Mouse (Mus musculus): ENCODE data around the gene Ltv1. TPM values are rescaled to one million over a fixed set of nuclear protein-coding genes. Genes with fewer than 3 reads are reported as not detected.
A peak's percentile ranks its signal among the peaks of the same experiment; 100 is the strongest.

The Ltv1 gene
- polyA plus RNA-seq, 1 experiment from 2014 or later: 60.6 TPM

- no peak overlapping the region for H3K4me2 ChIP-seq
- no peak overlapping the region for H3K9ac ChIP-seq
- no peaks in the 10 kb centered on the region for H3K27me3 ChIP-seq
- no peak overlapping the region for H3K4me3 ChIP-seq (replicated peaks)
- H3K9me3 ChIP-seq: no peaks in the 10 kb centered on the region
- H3K27ac ChIP-seq: no peak overlapping the region
- ATAC-seq (ENCODE audit: low FRiP score): no peak
- H3K36me3 ChIP-seq (replicated peaks): peaks cover 80% of the 10 kb centered on the region
- H3K4me1 ChIP-seq: no peaks in the 10 kb centered on the region
- WGBS: 97% methylated on average over 3 of the region's 3 CpGs
Observed at GRCm38 (mm10) chr10:13186754-13187153, 6.2 kb downstream of the Ltv1 start.

- Histone ChIP-seq H3K27ac (no peak overlapping the region), H3K9ac (no peak overlapping the region), H3K4me2 (no peak overlapping the region), H3K4me3 (replicated peaks) (no peak overlapping the region), H3K4me1 (no peaks in the 10 kb centered on the region), H3K27me3 (no peaks in the 10 kb centered on the region), H3K9me3 (no peaks in the 10 kb centered on the region), H3K36me3 (replicated peaks) (peaks cover 85% of the 10 kb centered on the region)
- 96% methylated on average over 4 of the region's 4 CpGs for WGBS
- no peak for ATAC-seq (ENCODE audit: low FRiP score)
Observed at GRCm38 (mm10) chr10:13184170-13184766, 8.7 kb downstream of the Ltv1 start.

DNA sequence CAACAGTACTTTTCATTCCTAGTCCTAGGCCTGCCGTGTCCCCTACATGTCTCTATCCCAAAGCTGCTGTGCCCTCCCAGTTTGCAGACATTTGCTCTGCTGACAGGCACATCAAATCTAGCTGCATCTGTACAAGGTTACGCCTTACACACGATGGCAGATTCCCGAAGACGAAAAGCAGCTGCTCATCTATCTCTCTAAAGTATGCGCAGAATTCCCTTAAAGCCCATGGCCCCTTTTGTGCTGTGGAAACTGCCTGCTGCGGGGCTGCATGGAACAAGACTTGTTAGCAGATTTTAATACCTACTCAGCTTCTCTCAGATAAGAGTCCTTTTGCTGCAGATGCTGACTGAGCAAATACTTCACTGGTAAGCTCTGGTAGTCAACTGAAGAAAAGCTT lies 12.8 kb downstream of the Ltv1 start:
- no peak overlapping the region for H3K27ac ChIP-seq
- H3K4me3 ChIP-seq (replicated peaks): no peak overlapping the region
- no peak overlapping the region for H3K4me2 ChIP-seq
- H3K27me3 ChIP-seq: no peaks in the 10 kb centered on the region
- no peaks in the 10 kb centered on the region for H3K4me1 ChIP-seq
- WGBS: 96% methylated on average over 7 of the region's 7 CpGs
- no peaks in the 10 kb centered on the region for H3K9me3 ChIP-seq
- peaks cover 80% of the 10 kb centered on the region for H3K36me3 ChIP-seq (replicated peaks)
- ATAC-seq (ENCODE audit: low FRiP score): no peak
- H3K9ac ChIP-seq: no peak overlapping the region

DNA sequence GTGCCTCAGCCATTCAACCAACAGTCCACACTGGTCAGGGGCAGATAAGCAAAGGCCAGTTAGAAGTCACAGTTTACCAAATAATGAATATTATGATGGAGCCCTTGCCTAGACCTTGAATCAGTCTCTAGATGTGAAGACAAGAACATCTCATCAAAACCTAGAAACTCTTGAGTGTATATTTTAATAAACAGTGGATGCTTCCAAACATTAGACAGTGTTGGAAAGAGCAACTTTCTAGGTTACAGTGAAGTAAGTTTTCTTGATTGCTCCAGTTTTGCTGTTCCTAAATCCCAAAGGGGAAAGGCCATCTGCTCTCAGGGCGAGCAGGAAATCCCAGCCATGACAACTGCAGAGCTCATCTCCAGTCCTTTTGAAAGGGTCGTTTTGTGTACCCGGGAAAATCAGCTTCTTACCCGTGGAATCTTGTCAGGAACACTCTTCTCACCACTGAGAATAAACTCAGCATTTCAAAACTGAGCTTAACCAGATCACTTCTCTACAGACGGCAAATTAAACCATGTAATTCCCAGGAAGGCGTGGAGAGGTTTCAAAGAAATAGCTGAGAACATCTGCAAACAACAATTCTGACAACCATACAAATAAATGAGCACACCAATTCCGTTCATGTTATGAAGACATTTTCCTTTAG lies 14.9 kb downstream of the Ltv1 start, which contains the start of gene Zc2hc1b:
Zc2hc1b (minus strand) TSS at position 51 of the 652 bp plus-strand sequence.
- Histone ChIP-seq H3K27ac (no peak within 1 kb of the TSS), H3K9me3 (no peaks in the 10 kb centered on the region), H3K36me3 (replicated peaks) (peaks cover 68% of the 10 kb centered on the region), H3K4me2 (no peak within 1 kb of the TSS), H3K4me1 (no peaks in the 10 kb centered on the region), H3K27me3 (no peaks in the 10 kb centered on the region), H3K9ac (no peak within 1 kb of the TSS), H3K4me3 (replicated peaks) (no peak within 1 kb of the TSS)
- no peak for ATAC-seq (ENCODE audit: low FRiP score)
- 87% methylated on average over 7 of the region's 7 CpGs for WGBS

DNA sequence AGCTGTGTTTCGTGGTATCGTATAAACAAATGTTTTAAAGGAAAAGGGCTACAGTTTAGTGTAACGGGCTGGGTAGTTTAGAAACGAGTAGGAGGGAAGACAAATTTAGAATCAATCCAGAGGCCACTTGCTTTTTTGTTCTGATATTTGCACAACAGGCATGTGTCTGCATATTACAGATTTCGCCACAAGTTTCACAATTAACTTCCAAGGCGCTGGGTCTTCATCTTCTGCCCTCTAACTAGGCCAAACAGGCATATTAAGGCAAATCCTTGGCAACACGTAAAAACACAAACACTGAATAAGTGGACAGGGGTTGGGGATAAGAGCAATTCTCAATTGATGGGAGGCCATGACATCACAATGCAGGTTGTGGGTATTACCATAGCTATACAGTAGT lies 17.1 kb downstream of the Ltv1 start:
- Histone ChIP-seq H3K27ac (no peak overlapping the region), H3K27me3 (no peaks in the 10 kb centered on the region), H3K36me3 (replicated peaks) (peaks cover 48% of the 10 kb centered on the region), H3K4me1 (peaks cover 18% of the 10 kb centered on the region), H3K9me3 (no peaks in the 10 kb centered on the region), H3K4me3 (replicated peaks) (no peak overlapping the region), H3K9ac (no peak overlapping the region), H3K4me2 (no peak overlapping the region)
- WGBS: 91% methylated on average over 7 of the region's 7 CpGs
- ATAC-seq (ENCODE audit: low FRiP score): no peak

GRCm38 (mm10) chr10:13172798-13173221 lies 20.2 kb downstream of the Ltv1 start:
- Histone ChIP-seq H3K36me3 (replicated peaks) (peaks cover 18% of the 10 kb centered on the region), H3K9me3 (no peaks in the 10 kb centered on the region), H3K9ac (no peak overlapping the region), H3K4me3 (replicated peaks) (no peak overlapping the region), H3K4me1 (peaks cover 26% of the 10 kb centered on the region), H3K27me3 (no peaks in the 10 kb centered on the region), H3K4me2 (no peak overlapping the region), H3K27ac (no peak overlapping the region)
- ATAC-seq (ENCODE audit: low FRiP score): peak; percentile 69; the same call in 1 of the 2 replicates
- 69% methylated on average over 10 of the region's 10 CpGs for WGBS

- H3K36me3 ChIP-seq (replicated peaks): peaks cover 6% of the 10 kb centered on the region
- 68% methylated on average over 2 of the region's 2 CpGs for WGBS
- no peak overlapping the region for H3K4me3 ChIP-seq (replicated peaks)
- H3K9me3 ChIP-seq: no peaks in the 10 kb centered on the region
- no peak overlapping the region for H3K9ac ChIP-seq
- no peak overlapping the region for H3K4me2 ChIP-seq
- H3K4me1 ChIP-seq: peaks cover 26% of the 10 kb centered on the region
- H3K27ac ChIP-seq: 0 out of 2 replicates have a peak overlapping the region, but pooled peaks have one; percentile 46
- no peaks in the 10 kb centered on the region for H3K27me3 ChIP-seq
- ATAC-seq (ENCODE audit: low FRiP score): no peak
Observed at GRCm38 (mm10) chr10:13171461-13171860, 21.5 kb downstream of the Ltv1 start.

DNA sequence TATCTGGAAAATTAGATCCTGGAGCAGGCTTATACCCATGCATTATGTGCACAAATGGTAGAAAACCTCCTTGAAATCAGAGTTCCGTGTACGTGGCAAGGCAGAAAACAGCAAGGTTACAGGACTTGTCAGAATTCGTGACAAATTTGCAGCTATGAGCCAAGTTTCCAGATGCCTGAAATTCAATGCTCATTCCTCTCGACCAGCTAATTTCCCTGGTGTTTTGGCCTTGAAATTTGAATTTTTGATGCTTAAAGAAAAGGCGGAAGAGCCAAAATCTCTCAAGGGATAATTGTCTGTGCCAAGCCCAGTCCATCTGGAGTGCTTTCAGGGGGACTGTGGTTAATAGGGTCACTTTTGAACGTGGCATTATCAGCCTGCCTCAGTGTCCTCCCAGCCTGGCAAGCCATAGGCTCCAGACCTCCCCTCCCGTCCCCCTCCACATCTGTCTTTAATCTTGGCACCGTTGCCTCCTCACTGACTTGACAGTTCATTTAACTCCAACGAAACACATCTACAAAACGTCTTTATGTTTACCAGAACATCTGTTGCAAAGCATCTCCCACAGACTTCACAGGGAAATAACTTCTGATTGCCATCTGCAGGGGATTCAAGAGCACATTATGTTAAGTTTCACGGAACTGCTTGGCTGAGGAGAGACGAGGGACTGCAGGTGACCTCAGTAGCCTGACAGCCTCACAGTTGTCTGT lies 22.1 kb downstream of the Ltv1 start:
- no peak; the same call in 1 of the 2 replicates for ATAC-seq (ENCODE audit: low FRiP score)
- peaks cover 26% of the 10 kb centered on the region for H3K4me1 ChIP-seq
- WGBS: 62% methylated on average over 12 of the region's 12 CpGs
- no peaks in the 10 kb centered on the region for H3K9me3 ChIP-seq
- no peak overlapping the region for H3K9ac ChIP-seq
- no peak overlapping the region for H3K4me2 ChIP-seq
- no peak overlapping the region for H3K27ac ChIP-seq
- H3K36me3 ChIP-seq (replicated peaks): peaks cover under 1% of the 10 kb centered on the region; the same call in 1 of the 2 replicates
- no peaks in the 10 kb centered on the region for H3K27me3 ChIP-seq
- H3K4me3 ChIP-seq (replicated peaks): no peak overlapping the region

GRCm38 (mm10) chr10:13168461-13168860 lies 24.5 kb downstream of the Ltv1 start:
- Histone ChIP-seq H3K27me3 (no peaks in the 10 kb centered on the region), H3K4me1 (peaks cover 26% of the 10 kb centered on the region), H3K27ac (no peak overlapping the region), H3K9me3 (no peaks in the 10 kb centered on the region), H3K36me3 (replicated peaks) (no peaks in the 10 kb centered on the region), H3K4me3 (replicated peaks) (no peak overlapping the region), H3K9ac (no peak overlapping the region), H3K4me2 (no peak overlapping the region)
- no peak for ATAC-seq (ENCODE audit: low FRiP score)
- WGBS: 88% methylated on average over 5 of the region's 5 CpGs

- WGBS: 86% methylated on average over 4 of the region's 4 CpGs
- H3K4me3 ChIP-seq (replicated peaks): no peak overlapping the region
- no peaks in the 10 kb centered on the region for H3K27me3 ChIP-seq
- H3K4me1 ChIP-seq: no peaks in the 10 kb centered on the region
- no peaks in the 10 kb centered on the region for H3K9me3 ChIP-seq
- no peak overlapping the region for H3K4me2 ChIP-seq
- ATAC-seq (ENCODE audit: low FRiP score): no peak
- no peak overlapping the region for H3K27ac ChIP-seq
- H3K9ac ChIP-seq: no peak overlapping the region
- H3K36me3 ChIP-seq (replicated peaks): no peaks in the 10 kb centered on the region
Observed at GRCm38 (mm10) chr10:13162031-13162430, 30.9 kb downstream of the Ltv1 start.

GRCm38 (mm10) chr10:13160913-13161312 lies 32.1 kb downstream of the Ltv1 start:
- Histone ChIP-seq H3K4me2 (no peak overlapping the region), H3K9me3 (no peaks in the 10 kb centered on the region), H3K4me3 (replicated peaks) (no peak overlapping the region), H3K9ac (no peak overlapping the region), H3K27ac (no peak overlapping the region), H3K36me3 (replicated peaks) (no peaks in the 10 kb centered on the region), H3K27me3 (no peaks in the 10 kb centered on the region), H3K4me1 (no peaks in the 10 kb centered on the region)
- WGBS: 93% methylated on average over 4 of the region's 4 CpGs
- ATAC-seq (ENCODE audit: low FRiP score): no peak

GRCm38 (mm10) chr10:13155377-13155776 lies 37.6 kb downstream of the Ltv1 start:
- H3K4me3 ChIP-seq (replicated peaks): no peak overlapping the region
- peaks cover 4% of the 10 kb centered on the region for H3K4me1 ChIP-seq
- H3K27ac ChIP-seq: no peak overlapping the region
- no peaks in the 10 kb centered on the region for H3K27me3 ChIP-seq
- 52% methylated on average over 5 of the region's 5 CpGs for WGBS
- no peaks in the 10 kb centered on the region for H3K9me3 ChIP-seq
- no peaks in the 10 kb centered on the region for H3K36me3 ChIP-seq (replicated peaks)
- H3K9ac ChIP-seq: no peak overlapping the region
- no peak; the same call in 1 of the 2 replicates for ATAC-seq (ENCODE audit: low FRiP score)
- H3K4me2 ChIP-seq: no peak overlapping the region

Measured in forebrain, embryonic 12.5 days (tissue).